Mouse (Mus musculus) CH12.LX (cell line): ENCODE measurements around the gene Ttc29. TPM values are rescaled to one million over a fixed set of nuclear protein-coding genes. Genes with fewer than 3 reads are reported as not detected.

Source experiments
- DNase-seq: peaks from one replicate; pipeline ENCODE4 v3.0.0-alpha.2; 2013; ENCODE audit errors: extremely low read depth
- H3K27ac ChIP-seq: 2 replicates; pipeline ENCODE4 v1.5.1; 2012; ENCODE audit warnings: low read depth, mild to moderate bottlenecking, control low read depth, moderate library complexity; ENCODE audit not compliant: insufficient read depth
- H3K27me3 ChIP-seq: replicated peaks from 2 replicates; pipeline ENCODE3; 2012; ENCODE audit warnings: inconsistent platforms
- H3K36me3 ChIP-seq, 2 experiments: replicated peaks in 1 of 2; 2 replicates each; pipeline versions ENCODE3 to v1.6.1; 2012; ENCODE audit warnings: inconsistent platforms in 1 of 2, low read length in 1 of 2, mild to moderate bottlenecking in 1 of 2, mixed read lengths in 1 of 2, moderate library complexity in 1 of 2; ENCODE audit not compliant: control insufficient read depth in 1 of 2, insufficient read depth in 1 of 2
- H3K4me1 ChIP-seq, 2 experiments: 2 replicates each; pipeline ENCODE4 v1.6.1; 2012; ENCODE audit warnings: inconsistent platforms in 1 of 2, moderate library complexity in 1 of 2; ENCODE audit not compliant: insufficient read depth in 2 of 2, control insufficient read depth in 1 of 2
- H3K4me2 ChIP-seq: 2 replicates; pipeline ENCODE4 v1.6.1; 2012; ENCODE audit warnings: low read depth, mild to moderate bottlenecking, control low read depth; ENCODE audit not compliant: poor library complexity, insufficient read depth, severe bottlenecking
- H3K4me3 ChIP-seq, 3 experiments: fragments of 150-350 bp in 1 of 3; sonication (generic) in 1 of 3; replicated peaks in 1 of 3; 2 replicates each; pipeline versions ENCODE3 to v1.5.1; 2011 to 2012; ENCODE audit warnings: low read depth in 2 of 3, low read length in 2 of 3, mild to moderate bottlenecking in 2 of 3, moderate library complexity in 2 of 3, control low read depth in 1 of 3, improper control_type of control experiment in 1 of 3, inconsistent platforms in 1 of 3, mixed read lengths in 1 of 3; ENCODE audit not compliant: poor library complexity in 1 of 3
- H3K79me2 ChIP-seq: replicated peaks from 2 replicates; pipeline ENCODE4 v1.6.1; 2012; ENCODE audit warnings: mild to moderate bottlenecking, moderate library complexity; ENCODE audit not compliant: control insufficient read depth, poor library complexity, insufficient read depth, severe bottlenecking; ENCODE audit errors: extremely low read depth
- H3K9ac ChIP-seq: 2 replicates; pipeline ENCODE4 v1.6.1; 2012; ENCODE audit warnings: low read depth, mild to moderate bottlenecking, control low read depth, moderate library complexity; ENCODE audit not compliant: insufficient read depth
- H3K9me3 ChIP-seq: replicated peaks from 2 replicates; pipeline ENCODE3; 2012; ENCODE audit warnings: low read length, inconsistent platforms, mixed read lengths
- BHLHE40 ChIP-seq: IDR thresholded peaks from 2 replicates; pipeline ENCODE4 v1.6.1; 2011; ENCODE audit warnings: mild to moderate bottlenecking, low read depth, low read length, improper control_type of control experiment
- CHD1 ChIP-seq: IDR thresholded peaks from 2 replicates; pipeline ENCODE4 v1.6.1; 2012; ENCODE audit warnings: low read depth, low read length, improper control_type of control experiment, inconsistent platforms
- CTCF ChIP-seq, 2 experiments: IDR thresholded peaks in 1 of 2; conservative IDR thresholded peaks in 1 of 2; 2 replicates each; pipeline ENCODE4 v1.5.1; 2011 to 2012; ENCODE audit warnings: low read depth in 2 of 2, low read length in 2 of 2, improper control_type of control experiment in 1 of 2, inconsistent platforms in 1 of 2, mild to moderate bottlenecking in 1 of 2, moderate library complexity in 1 of 2
- ELF1 ChIP-seq: IDR thresholded peaks from 2 replicates; pipeline ENCODE4 v1.6.1; 2014; ENCODE audit warnings: low read depth, mild to moderate bottlenecking, inconsistent platforms, low read length, improper control_type of control experiment
- EP300 ChIP-seq: IDR thresholded peaks from 2 replicates; pipeline ENCODE4 v1.6.1; 2011; ENCODE audit warnings: low read length, improper control_type of control experiment
- ETS1 ChIP-seq: conservative IDR thresholded peaks from 2 replicates; pipeline ENCODE4 v1.6.1; 2012; ENCODE audit warnings: low read depth, mild to moderate bottlenecking, inconsistent platforms, low read length, improper control_type of control experiment, moderate library complexity
- HCFC1 ChIP-seq: IDR thresholded peaks from 2 replicates; pipeline ENCODE4 v1.6.1; 2012; ENCODE audit warnings: low read depth, mild to moderate bottlenecking, inconsistent platforms, low read length, improper control_type of control experiment
- JUN ChIP-seq: IDR thresholded peaks from 2 replicates; pipeline ENCODE4 v1.6.1; 2011; ENCODE audit warnings: low read depth, mild to moderate bottlenecking, low read length, improper control_type of control experiment, moderate library complexity; ENCODE audit not compliant: insufficient read depth
- JUND ChIP-seq: conservative IDR thresholded peaks from 2 replicates; pipeline ENCODE4 v1.6.1; 2011; ENCODE audit warnings: low read depth, low read length, improper control_type of control experiment
- KAT2A ChIP-seq: IDR thresholded peaks from 2 replicates; pipeline ENCODE4 v1.6.1; 2012; ENCODE audit warnings: low read length, improper control_type of control experiment, inconsistent platforms; ENCODE audit not compliant: insufficient replicate concordance
- MAFK ChIP-seq: IDR thresholded peaks from 2 replicates; pipeline ENCODE4 v1.6.1; 2011; ENCODE audit warnings: low read length, improper control_type of control experiment; ENCODE audit not compliant: insufficient replicate concordance
- MXI1 ChIP-seq: IDR thresholded peaks from 2 replicates; pipeline ENCODE4 v1.6.1; 2011; ENCODE audit warnings: mild to moderate bottlenecking, low read depth, low read length, improper control_type of control experiment
- MYC ChIP-seq: IDR thresholded peaks from 2 replicates; pipeline ENCODE4 v1.6.1; 2011; ENCODE audit warnings: low read depth, mild to moderate bottlenecking, improper control_type of control experiment, low read length
- PAX5 ChIP-seq: IDR thresholded peaks from 2 replicates; pipeline ENCODE4 v1.6.1; 2012; ENCODE audit warnings: low read length, inconsistent platforms, mixed read lengths
- POLR2A ChIP-seq: IDR thresholded peaks from 2 replicates; pipeline ENCODE4 v1.6.1; 2011; ENCODE audit warnings: low read depth, mild to moderate bottlenecking, improper control_type of control experiment, low read length
- RAD21 ChIP-seq: IDR thresholded peaks from 2 replicates; pipeline ENCODE4 v1.6.1; 2011; ENCODE audit warnings: low read depth, mild to moderate bottlenecking, low read length, improper control_type of control experiment, moderate library complexity
- SIN3A ChIP-seq: IDR thresholded peaks from 2 replicates; pipeline ENCODE4 v1.6.1; 2012; ENCODE audit warnings: low read length, improper control_type of control experiment, inconsistent platforms
- SMC3 ChIP-seq: IDR thresholded peaks from 2 replicates; pipeline ENCODE4 v1.6.1; 2011; ENCODE audit warnings: low read depth, low read length, improper control_type of control experiment
- TBP ChIP-seq: conservative IDR thresholded peaks from 2 replicates; pipeline ENCODE4 v1.6.1; 2011; ENCODE audit warnings: low read depth, low read length, improper control_type of control experiment
- TCF12 ChIP-seq: IDR thresholded peaks from 2 replicates; pipeline ENCODE4 v1.6.1; 2014; ENCODE audit warnings: low read depth, mild to moderate bottlenecking, inconsistent platforms, low read length, improper control_type of control experiment
- UBTF ChIP-seq: IDR thresholded peaks from 2 replicates; pipeline ENCODE4 v1.6.1; 2012; ENCODE audit warnings: low read depth, mild to moderate bottlenecking, inconsistent platforms, low read length, improper control_type of control experiment, moderate library complexity
- USF1 ChIP-seq: IDR thresholded peaks from 2 replicates; pipeline ENCODE4 v1.6.1; 2014; ENCODE audit warnings: low read depth, mild to moderate bottlenecking, inconsistent platforms, low read length, improper control_type of control experiment
- ZKSCAN1 ChIP-seq: IDR thresholded peaks from 2 replicates; pipeline ENCODE4 v1.6.1; 2012; ENCODE audit warnings: low read depth, inconsistent platforms, low read length, improper control_type of control experiment, borderline replicate concordance
- ZMIZ1 ChIP-seq: IDR thresholded peaks from 2 replicates; pipeline ENCODE4 v1.6.1; 2012; ENCODE audit warnings: low read depth, mild to moderate bottlenecking, inconsistent platforms, low read length, improper control_type of control experiment
- dilution Hi-C: fragments of 300-500 bp; cut with MboI; formaldehyde crosslinking; loops from 2 replicates; pipeline ENCODE4 v1.14.3; 2020; ENCODE audit warnings: low sequenced_read_pairs; ENCODE audit not compliant: extremely low pct_unique_long_range_greater_than_20kb, extremely low pct_ligation_motif_present
- in situ Hi-C: fragments of 300-500 bp; cut with MboI; formaldehyde crosslinking; loops from 3 replicates; pipeline ENCODE4 v1.14.3; 2019; ENCODE audit warnings: low sequenced_read_pairs, low pct_ligation_motif_present, low pct_unique_long_range_greater_than_20kb, mixed read lengths
- polyA plus RNA-seq: library from polyadenylated mRNA; unstranded; fragments of >175 nt; gene quantifications from 2 replicates; pipeline ENCODE4 v1.2.1, GENCODE M21; 2012; ENCODE audit warnings: low read depth; ENCODE audit not compliant: insufficient read length
- total RNA-seq, 2 experiments: library from RNA; depleted of rRNA; stranded (reverse); fragments of 300-350 nt in 1 of 2; fragments of >200 nt in 1 of 2; gene quantifications; 2 replicates each; pipeline ENCODE4 v1.2.3; 2012 to 2014

Ttc29 gene
- total and polyA plus RNA-seq, 3 experiments = not detected

DNA sequence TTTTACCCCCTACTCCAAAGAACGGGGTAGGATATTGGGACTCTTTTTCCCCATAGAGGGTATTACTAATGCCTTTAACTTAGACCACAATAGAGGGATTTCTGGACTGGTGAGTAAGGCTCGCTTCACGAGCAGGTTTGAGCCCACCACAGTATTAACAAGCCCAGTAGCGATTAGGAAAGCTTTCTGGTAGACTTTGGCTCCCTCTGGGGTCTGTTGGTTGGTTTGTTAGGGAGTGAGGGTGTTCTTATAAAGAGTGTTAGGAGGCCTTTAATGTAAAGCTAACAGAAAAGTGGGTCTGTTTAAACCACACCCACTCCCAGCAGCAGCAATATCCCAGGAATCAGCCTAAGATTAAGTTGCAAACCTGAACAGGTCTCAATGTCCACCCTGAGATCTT lies 206.2 kb downstream of the Ttc29 start:
- in situ Hi-C loops (no loop called here), dilution Hi-C loops (no loop called here)
- Histone ChIP-seq H3K4me3 (no peak overlapping the region), H3K27me3 (no peaks in the 10 kb centered on the region), H3K4me2 (no peak overlapping the region), H3K79me2 (no peaks in the 10 kb centered on the region), H3K27ac (no peak overlapping the region), H3K4me1 (peaks cover 0 to 28% of the 10 kb centered on the region in 2 experiments; a peak in 2 of 4 replicates), H3K9ac (no peak overlapping the region), H3K36me3 (no peaks in the 10 kb centered on the region), H3K9me3 (no peaks in the 10 kb centered on the region)
- no peak for DNase-seq
- TF ChIP-seq USF1 (no peak), POLR2A (no peak), KAT2A (no peak), PAX5 (no peak), CHD1 (no peak), HCFC1 (no peak), ELF1 (no peak), SMC3 (no peak), ZKSCAN1 (no peak), JUND (no peak), UBTF (no peak), MXI1 (no peak)

- Histone ChIP-seq H3K36me3 (no peaks in the 10 kb centered on the region), H3K27me3 (no peaks in the 10 kb centered on the region), H3K9ac (peak overlapping the region; percentile 42; the same call in 1 of the 2 replicates), H3K79me2 (no peaks in the 10 kb centered on the region), H3K4me2 (peak overlapping the region; percentile 74), H3K27ac (no peak overlapping the region), H3K9me3 (no peaks in the 10 kb centered on the region)
- dilution Hi-C loops = no loop called here
- no peak for DNase-seq
- TF ChIP-seq CTCF (conservative IDR thresholded peaks at IDR 0.05 in 1 of 2, IDR thresholded peaks at IDR 0.05 in 1 of 2; ENCODE audit: low read depth in 2 of 2, low read length in 2 of 2) (peak in 1 of 2 experiments; percentile 13; a peak in 1 of 4 replicates), MXI1 (0 out of 2 replicates have a peak, but pooled peaks have one; percentile 33), USF1 (no peak)
- TF ChIP-seq, all 38 proteins: peak for 2
- in situ Hi-C loops = no loop called here
- H3K4me1 ChIP-seq = peaks cover 0 to 28% of the 10 kb centered on the region in 2 experiments; a peak in 2 of 4 replicates
- peak overlapping the region in 1 of 3 experiments; percentile 35 for H3K4me3 ChIP-seq
These were observed 207.0 kb downstream of the Ttc29 start for GRCm38 (mm10) chr8:78420101-78420503.

DNA sequence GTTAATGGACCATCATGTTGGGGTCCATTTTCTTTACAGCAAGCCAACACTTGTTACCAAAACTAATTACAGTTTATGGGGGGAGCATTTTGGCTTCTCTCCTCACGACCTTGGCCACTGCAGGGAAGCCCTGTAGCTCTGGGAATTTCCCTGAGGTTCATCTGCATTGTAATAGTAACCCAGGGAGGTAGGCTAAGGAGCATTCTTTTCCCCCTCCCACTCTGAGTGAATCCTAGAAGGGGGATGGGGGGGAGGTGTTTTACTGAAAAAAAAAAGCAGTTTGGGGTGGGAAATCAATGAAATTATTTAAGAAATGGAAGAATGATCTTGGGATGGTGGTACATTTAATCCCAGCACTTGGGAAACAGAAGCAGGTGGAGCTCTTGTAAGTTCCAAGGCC lies 210.8 kb downstream of the Ttc29 start:
- Histone ChIP-seq H3K36me3 (no peaks in the 10 kb centered on the region), H3K27ac (no peak overlapping the region), H3K9me3 (no peaks in the 10 kb centered on the region), H3K4me1 (peaks cover 0 to 6% of the 10 kb centered on the region in 2 experiments; a peak in 2 of 4 replicates)
- no peak for TF ChIP-seq BHLHE40
- no peak for TF ChIP-seq MXI1
- no peak for TF ChIP-seq TCF12
- no peak for TF ChIP-seq HCFC1
- TF ChIP-seq RAD21 = no peak
- no peak for TF ChIP-seq MYC
- TF ChIP-seq KAT2A = no peak
- no peak for TF ChIP-seq SIN3A
- TF ChIP-seq EP300 = no peak
- no peak for TF ChIP-seq CHD1
- no peak for TF ChIP-seq ZMIZ1
- TF ChIP-seq POLR2A = no peak
- TF ChIP-seq PAX5 = no peak
- TF ChIP-seq UBTF = no peak
- TF ChIP-seq JUN = no peak
- TF ChIP-seq MAFK = no peak
- TF ChIP-seq TBP = no peak
- TF ChIP-seq CTCF (conservative IDR thresholded peaks at IDR 0.05 in 1 of 2, IDR thresholded peaks at IDR 0.05 in 1 of 2; ENCODE audit: low read depth in 2 of 2, low read length in 2 of 2) = no peak
- no peak for TF ChIP-seq ETS1
- no peak for TF ChIP-seq JUND
- TF ChIP-seq, all 38 proteins: peak for 0
- Histone ChIP-seq H3K27me3 (no peaks in the 10 kb centered on the region), H3K4me3 (no peak overlapping the region), H3K9ac (no peak overlapping the region), H3K4me2 (no peak overlapping the region), H3K79me2 (no peaks in the 10 kb centered on the region)
- dilution Hi-C loops = no loop called here
- in situ Hi-C loops = no loop called here
- DNase-seq = no peak
